Mouse (Mus musculus): ENCODE measurements around the gene Zdhhc22. TPM values are rescaled to one million over a fixed set of nuclear protein-coding genes. Genes with fewer than 3 reads are reported as not detected.

Gene Zdhhc22
- not detected in 2 replicates for polyA plus RNA-seq (2012)

DNA sequence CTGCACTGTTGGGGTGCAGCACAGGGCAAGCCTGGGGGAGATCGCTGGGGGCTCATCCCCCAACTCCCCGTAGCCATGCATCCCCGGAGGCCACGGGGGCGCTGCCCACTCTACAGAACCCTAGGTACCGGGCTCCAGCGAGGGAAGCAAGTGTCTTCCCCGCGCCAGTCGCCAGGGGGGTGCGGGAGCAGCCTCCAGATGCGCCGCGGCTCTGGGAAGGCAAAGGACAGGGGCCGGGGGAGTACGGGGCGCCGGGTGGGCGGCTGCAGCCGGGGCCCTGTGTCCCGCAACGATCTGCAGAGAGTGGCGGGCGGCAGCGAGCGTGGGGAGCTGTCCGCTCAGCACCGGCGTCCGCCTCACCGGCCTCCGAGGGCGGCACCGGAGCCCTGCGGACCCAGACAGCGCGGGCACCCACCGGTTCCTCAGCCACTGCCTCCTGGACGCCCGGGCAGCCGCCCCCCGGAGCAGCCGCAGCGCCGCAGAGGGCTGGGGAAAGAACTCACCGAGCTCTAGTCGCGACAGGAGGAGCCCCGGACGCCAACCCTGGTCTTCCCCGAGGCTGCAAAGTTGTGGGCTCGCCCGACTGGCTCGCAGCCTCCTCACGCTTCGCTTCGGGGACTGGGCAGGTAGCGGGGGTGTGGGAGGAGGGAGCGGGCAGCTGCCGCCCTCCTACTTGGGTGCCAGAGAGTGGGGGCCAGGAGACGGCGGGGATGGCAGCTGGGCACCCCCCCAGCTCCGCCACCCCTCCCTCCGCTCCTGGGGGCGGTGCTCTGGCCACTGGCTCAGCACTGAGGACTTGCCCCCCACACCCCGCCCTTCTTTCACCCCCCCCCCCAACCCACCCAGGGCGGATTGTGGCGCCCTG, at the start of gene Zdhhc22:
TSS of gene Zdhhc22 (minus strand) at position 541 of the 865 bp plus-strand sequence.

DNA sequence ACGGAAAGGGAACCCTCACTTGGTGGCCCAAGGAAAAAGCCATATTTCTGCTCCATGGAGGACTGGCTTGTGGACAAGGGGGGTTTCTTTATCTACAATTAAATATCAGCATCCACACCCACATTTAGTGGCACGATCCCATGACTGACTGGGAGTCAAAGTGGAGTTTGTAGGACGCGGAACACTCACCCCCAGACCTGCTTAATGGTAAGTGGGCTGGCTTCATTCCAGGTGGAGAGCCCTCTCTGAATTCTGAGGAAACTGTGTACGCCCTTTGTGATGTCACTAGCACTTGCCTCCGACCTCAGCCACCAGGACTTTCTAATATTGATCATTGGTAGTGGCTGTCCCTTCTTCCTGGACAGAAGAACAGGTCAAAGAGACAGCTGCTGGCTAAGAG, 30.8 kb upstream of the Zdhhc22 start, which contains the start of gene Tmem63c:
TSS of gene Tmem63c (plus strand) at position 301 of the 400 bp plus-strand sequence.

DNA sequence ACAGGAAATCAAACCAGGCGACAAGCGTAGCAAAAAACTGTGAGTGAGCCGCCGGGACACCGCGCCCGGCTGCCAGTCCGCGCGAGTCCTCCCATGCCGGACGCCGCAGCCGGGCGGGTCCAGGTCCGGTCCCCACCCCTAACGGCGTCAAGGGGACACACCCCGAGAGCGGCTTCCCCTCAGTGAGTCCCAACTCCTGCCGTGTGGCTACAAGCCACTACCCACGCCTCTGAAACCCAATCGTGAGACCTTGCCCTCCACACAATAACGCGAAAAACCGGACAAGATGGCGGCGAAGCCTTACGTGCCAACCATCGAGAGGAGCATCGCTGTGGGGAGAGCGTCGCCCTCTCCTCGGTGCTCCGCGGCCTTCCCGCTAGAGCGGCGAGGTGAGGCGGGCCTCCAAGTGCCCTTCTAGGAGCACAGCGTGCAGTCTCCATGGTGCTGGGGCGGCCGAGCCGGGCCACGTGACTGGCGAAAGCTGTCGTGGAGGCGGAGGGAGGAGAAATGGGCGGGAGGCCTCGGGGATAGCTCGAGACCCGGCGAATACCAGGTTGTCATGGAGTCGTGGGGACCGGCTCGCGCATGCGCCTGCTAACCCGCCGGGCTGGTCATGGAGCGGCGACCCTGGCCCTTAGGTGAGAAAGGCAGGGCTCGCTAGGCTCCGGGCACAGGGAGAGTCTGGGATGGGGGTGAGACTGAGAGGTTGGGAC, 43.2 kb downstream of the Zdhhc22 start, which contains the start of gene Cipc:
TSS of gene Cipc (plus strand) at position 182 of the 713 bp plus-strand sequence.

Other genes starting within 250 kb of the Zdhhc22 start
- gene Irf2bpl, start 105.6 kb downstream of the Zdhhc22 start, polyA plus RNA-seq (2012), result 26.9 and 32.2 TPM in 2 replicates
- 12.5 and 15.2 TPM in 2 replicates for gene Cipc, start 43.4 kb downstream of the Zdhhc22 start, polyA plus RNA-seq (2012)
- not detected in 2 replicates for gene Tmem63c, start 30.9 kb upstream of the Zdhhc22 start, polyA plus RNA-seq (2012)
- 0.06 TPM in 1 of 2 replicates, not detected in the other for gene Ngb, start 112.1 kb upstream of the Zdhhc22 start, polyA plus RNA-seq (2012)
- gene Gstz1, start 156.7 kb upstream of the Zdhhc22 start, polyA plus RNA-seq (2012), result 4.7 and 5.7 TPM in 2 replicates
- gene Pomt2, start 157.5 kb upstream of the Zdhhc22 start, polyA plus RNA-seq (2012), result 3.8 and 4.3 TPM in 2 replicates
- 0.05 and 0.06 TPM in 2 replicates for gene Samd15, start 209.3 kb upstream of the Zdhhc22 start, polyA plus RNA-seq (2012)
- gene Tmed8, start 210.0 kb upstream of the Zdhhc22 start, polyA plus RNA-seq (2012), result 0.73 and 1.0 TPM in 2 replicates
- gene Noxred1, start 248.3 kb upstream of the Zdhhc22 start, polyA plus RNA-seq (2012), result 0.05 TPM in 1 of 2 replicates, not detected in the other